Mouse (Mus musculus) urinary bladder, postnatal 14 days (tissue): ENCODE measurements around the gene Esp31.

Source experiments
- DNase-seq: peaks from one replicate; pipeline ENCODE4 v3.0.0; 2021; ENCODE audit warnings: low spot score

Esp31 gene

GRCm38 (mm10) chr17:38639147-38639546, at the start of gene Esp31:
Gene Esp31 (plus strand): TSS chr17:38639447.
- no peak for DNase-seq
